Mouse (Mus musculus): ENCODE results near the gene Endog. TPM values are rescaled to one million over a fixed set of nuclear protein-coding genes. Genes with fewer than 3 reads are reported as not detected.
"Not testable (repeated sequence)": the region's sequence is repeated elsewhere in the genome, so short reads cannot be mapped to it uniquely, and the experiment has no call there.

Endog gene
- polyA plus RNA-seq, 1 experiment from 2014 or later = 16.7 TPM

GRCm38 (mm10) chr2:30134928-30135620, 36.2 kb upstream of the Endog start:
- Histone ChIP-seq H3K36me3 (peaks cover 20% of the 10 kb centered on the region; the same call in 1 of the 2 replicates), H3K9ac (peak overlapping the region; percentile 63), H3K27me3 (no peaks in the 10 kb centered on the region), H3K4me2 (peak overlapping the region; percentile 64), H3K9me3 (no peaks in the 10 kb centered on the region), H3K27ac (peak overlapping the region; percentile 72; the same call in 1 of the 2 replicates), H3K4me3 (peak overlapping the region; percentile 65), H3K4me1 (peaks cover 20% of the 10 kb centered on the region)
- ATAC-seq (ENCODE audit: borderline replicate concordance, extremely low read depth, low FRiP score, low TSS enrichment) = no peak
- WGBS = 56% methylated on average over 10 of the region's 10 CpGs

GRCm38 (mm10) chr2:30136458-30136857, 34.8 kb upstream of the Endog start:
- no peak overlapping the region for H3K4me3 ChIP-seq
- peaks cover 33% of the 10 kb centered on the region; the same call in 1 of the 2 replicates for H3K36me3 ChIP-seq
- H3K9ac ChIP-seq = no peak overlapping the region
- no peaks in the 10 kb centered on the region for H3K9me3 ChIP-seq
- no peaks in the 10 kb centered on the region for H3K27me3 ChIP-seq
- 88% methylated on average over 10 of the region's 10 CpGs for WGBS
- no peak overlapping the region for H3K4me2 ChIP-seq
- H3K4me1 ChIP-seq = peaks cover 20% of the 10 kb centered on the region
- no peak for ATAC-seq (ENCODE audit: borderline replicate concordance, extremely low read depth, low FRiP score, low TSS enrichment)
- no peak overlapping the region for H3K27ac ChIP-seq

GRCm38 (mm10) chr2:30140021-30140420, 31.3 kb upstream of the Endog start:
- H3K4me1 ChIP-seq; ATAC-seq (ENCODE audit: borderline replicate concordance, extremely low read depth, low FRiP score, low TSS enrichment); H3K4me2 ChIP-seq; H3K27me3 ChIP-seq; H3K4me3 ChIP-seq; H3K9ac ChIP-seq; H3K9me3 ChIP-seq; H3K27ac ChIP-seq: not testable (repeated sequence)
- H3K36me3 ChIP-seq = peaks cover 67% of the 10 kb centered on the region
- WGBS = 89% methylated on average over 4 of the region's 4 CpGs

GRCm38 (mm10) chr2:30144436-30144835, 26.9 kb upstream of the Endog start:
- Histone ChIP-seq H3K4me3 (no peak overlapping the region), H3K9me3 (no peaks in the 10 kb centered on the region), H3K36me3 (peaks cover 89% of the 10 kb centered on the region), H3K9ac (no peak overlapping the region), H3K27ac (no peak overlapping the region), H3K4me2 (no peak overlapping the region), H3K4me1 (no peaks in the 10 kb centered on the region), H3K27me3 (no peaks in the 10 kb centered on the region)
- ATAC-seq (ENCODE audit: borderline replicate concordance, extremely low read depth, low FRiP score, low TSS enrichment) = no peak
- 93% methylated on average over 4 of the region's 4 CpGs for WGBS

- Histone ChIP-seq H3K4me2 (no peak overlapping the region), H3K4me3 (no peak overlapping the region), H3K9me3 (no peaks in the 10 kb centered on the region), H3K9ac (no peak overlapping the region), H3K36me3 (peaks cover 78% of the 10 kb centered on the region), H3K27ac (no peak overlapping the region), H3K27me3 (no peaks in the 10 kb centered on the region), H3K4me1 (no peaks in the 10 kb centered on the region)
- WGBS = 62% methylated on average over 4 of the region's 4 CpGs
- ATAC-seq (ENCODE audit: borderline replicate concordance, extremely low read depth, low FRiP score, low TSS enrichment) = peak; percentile 66; the same call in 1 of the 2 replicates
Observed at GRCm38 (mm10) chr2:30147466-30147865, 23.8 kb upstream of the Endog start.

GRCm38 (mm10) chr2:30151840-30152239, 19.5 kb upstream of the Endog start:
- Histone ChIP-seq H3K9ac (no peak overlapping the region), H3K36me3 (peaks cover 38% of the 10 kb centered on the region), H3K4me2 (no peak overlapping the region), H3K4me1 (no peaks in the 10 kb centered on the region), H3K9me3 (no peaks in the 10 kb centered on the region), H3K4me3 (no peak overlapping the region), H3K27me3 (no peaks in the 10 kb centered on the region), H3K27ac (no peak overlapping the region)
- no peak for ATAC-seq (ENCODE audit: borderline replicate concordance, extremely low read depth, low FRiP score, low TSS enrichment)
- WGBS = 79% methylated on average over 11 of the region's 11 CpGs

- no peak overlapping the region for H3K4me3 ChIP-seq
- H3K9me3 ChIP-seq = no peaks in the 10 kb centered on the region
- no peak overlapping the region for H3K9ac ChIP-seq
- 73% methylated on average over 8 of the region's 8 CpGs for WGBS
- no peak for ATAC-seq (ENCODE audit: borderline replicate concordance, extremely low read depth, low FRiP score, low TSS enrichment)
- H3K36me3 ChIP-seq = peaks cover 31% of the 10 kb centered on the region
- no peak overlapping the region for H3K4me2 ChIP-seq
- H3K4me1 ChIP-seq = no peaks in the 10 kb centered on the region
- H3K27ac ChIP-seq = no peak overlapping the region
- no peaks in the 10 kb centered on the region for H3K27me3 ChIP-seq
Observed at GRCm38 (mm10) chr2:30152616-30153015, 18.7 kb upstream of the Endog start.

- H3K27ac ChIP-seq; H3K9ac ChIP-seq; H3K9me3 ChIP-seq; ATAC-seq (ENCODE audit: borderline replicate concordance, extremely low read depth, low FRiP score, low TSS enrichment); H3K36me3 ChIP-seq; H3K4me1 ChIP-seq; H3K4me2 ChIP-seq; H3K27me3 ChIP-seq; H3K4me3 ChIP-seq: not testable (repeated sequence)
- WGBS = 82% methylated on average over 6 of the region's 10 CpGs
Observed at GRCm38 (mm10) chr2:30159871-30160270, 11.4 kb upstream of the Endog start.

- H3K36me3 ChIP-seq = no peaks in the 10 kb centered on the region
- H3K4me1 ChIP-seq = no peaks in the 10 kb centered on the region
- no peaks in the 10 kb centered on the region for H3K27me3 ChIP-seq
- H3K9ac ChIP-seq = no peak overlapping the region
- H3K4me3 ChIP-seq = no peak overlapping the region
- peaks cover 4% of the 10 kb centered on the region; the same call in 1 of the 2 replicates for H3K9me3 ChIP-seq
- no peak overlapping the region for H3K4me2 ChIP-seq
- ATAC-seq (ENCODE audit: borderline replicate concordance, extremely low read depth, low FRiP score, low TSS enrichment) = no peak
- H3K27ac ChIP-seq = no peak overlapping the region
Observed at GRCm38 (mm10) chr2:30161809-30162208, 9.5 kb upstream of the Endog start.

- H3K4me3 ChIP-seq = no peak overlapping the region
- H3K9ac ChIP-seq = no peak overlapping the region
- peaks cover 4% of the 10 kb centered on the region; the same call in 1 of the 2 replicates for H3K9me3 ChIP-seq
- 46% methylated on average over 9 of the region's 9 CpGs for WGBS
- H3K27ac ChIP-seq = no peak overlapping the region
- H3K4me1 ChIP-seq = no peaks in the 10 kb centered on the region
- ATAC-seq (ENCODE audit: borderline replicate concordance, extremely low read depth, low FRiP score, low TSS enrichment) = no peak
- no peaks in the 10 kb centered on the region for H3K27me3 ChIP-seq
- no peaks in the 10 kb centered on the region for H3K36me3 ChIP-seq
- no peak overlapping the region for H3K4me2 ChIP-seq
Observed at GRCm38 (mm10) chr2:30164340-30164932, 6.9 kb upstream of the Endog start.

GRCm38 (mm10) chr2:30166677-30167076, 4.6 kb upstream of the Endog start:
- H3K4me2 ChIP-seq = no peak overlapping the region
- H3K27ac ChIP-seq = no peak overlapping the region
- no peaks in the 10 kb centered on the region; the same call in 1 of the 2 replicates for H3K4me1 ChIP-seq
- no peak overlapping the region for H3K4me3 ChIP-seq
- H3K9me3 ChIP-seq = peaks cover 4% of the 10 kb centered on the region; the same call in 1 of the 2 replicates
- H3K9ac ChIP-seq = no peak overlapping the region
- no peaks in the 10 kb centered on the region for H3K27me3 ChIP-seq
- 57% methylated on average over 4 of the region's 4 CpGs for WGBS
- ATAC-seq (ENCODE audit: borderline replicate concordance, extremely low read depth, low FRiP score, low TSS enrichment) = no peak
- H3K36me3 ChIP-seq = no peaks in the 10 kb centered on the region

- WGBS = under 1% methylated on average over 19 of the region's 19 CpGs
- peak; percentile 17 for ATAC-seq (ENCODE audit: borderline replicate concordance, extremely low read depth, low FRiP score, low TSS enrichment)
Observed at GRCm38 (mm10) chr2:30171997-30172382, 697 bp downstream of the Endog start.

More at GRCm38 (mm10) chr2:30171997-30172382, 697 bp downstream of the Endog start:
- Histone ChIP-seq H3K9ac (peak overlapping the region; percentile 60), H3K9me3 (no peaks in the 10 kb centered on the region; the same call in 1 of the 2 replicates), H3K4me1 (peaks cover 9% of the 10 kb centered on the region), H3K27ac (peak overlapping the region; percentile 78), H3K27me3 (no peaks in the 10 kb centered on the region), H3K4me2 (peak overlapping the region; percentile 96), H3K4me3 (peak overlapping the region; percentile 57), H3K36me3 (peaks cover 45% of the 10 kb centered on the region)
